Mouse (Mus musculus): ENCODE results near the gene Foxq1.

Gene Foxq1

DNA sequence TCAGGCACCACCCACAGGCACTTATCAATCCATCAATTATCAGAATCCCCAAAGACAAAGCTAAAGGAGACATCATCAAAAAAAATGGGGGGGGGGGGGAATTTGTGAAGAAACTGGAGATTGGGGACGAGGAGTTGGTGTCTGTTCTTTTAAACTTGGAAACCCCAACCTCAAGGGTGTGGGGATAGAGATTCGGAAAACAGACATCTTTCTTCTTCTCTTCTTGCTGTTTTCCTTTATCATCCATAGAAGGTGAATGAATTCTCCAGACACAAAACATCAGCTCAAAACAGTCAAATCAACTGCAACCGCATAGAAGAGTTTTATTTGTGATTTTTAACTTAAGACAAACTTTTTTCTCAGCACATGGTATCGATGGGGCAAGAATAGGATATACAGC, at the start of gene Foxq1:
Gene Foxq1, plus strand, starts transcription at position 301 of the 400 bp plus-strand sequence.
- no peak for DNase-seq (ENCODE audit: low spot score)

DNA sequence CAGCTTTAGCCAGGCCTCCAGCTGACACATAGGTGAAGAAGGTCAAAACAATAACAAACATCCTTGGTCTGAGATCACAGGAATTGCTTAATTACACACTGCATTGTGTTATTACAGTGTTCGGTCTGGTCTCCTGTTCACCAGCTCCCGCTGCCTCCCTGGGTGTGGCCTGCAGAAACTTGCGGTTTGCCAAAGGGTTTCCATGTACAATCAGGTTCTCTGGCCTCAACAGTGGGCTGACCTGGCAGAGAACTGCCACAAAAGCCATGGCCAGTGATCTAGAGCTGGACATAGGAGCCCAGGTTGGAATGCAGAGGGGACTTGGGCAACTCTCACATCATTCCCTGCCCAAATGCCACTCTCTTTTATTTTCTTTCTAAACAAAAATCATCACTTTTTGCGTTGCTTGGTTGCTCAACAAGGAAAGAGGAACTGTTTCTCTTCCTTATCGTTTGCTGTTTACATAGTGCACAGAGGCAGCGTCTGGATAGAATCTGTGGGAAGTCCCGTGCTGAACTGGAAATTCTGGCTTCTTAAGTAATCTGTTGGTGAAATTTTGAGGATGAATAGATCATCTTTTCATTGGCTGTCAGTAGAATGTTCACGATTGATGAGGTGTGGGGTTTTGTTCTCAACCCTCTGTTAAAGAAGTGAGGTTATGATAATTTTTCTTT, 49.3 kb upstream of the Foxq1 start:
- DNase-seq (ENCODE audit: low spot score), result no peak

DNA sequence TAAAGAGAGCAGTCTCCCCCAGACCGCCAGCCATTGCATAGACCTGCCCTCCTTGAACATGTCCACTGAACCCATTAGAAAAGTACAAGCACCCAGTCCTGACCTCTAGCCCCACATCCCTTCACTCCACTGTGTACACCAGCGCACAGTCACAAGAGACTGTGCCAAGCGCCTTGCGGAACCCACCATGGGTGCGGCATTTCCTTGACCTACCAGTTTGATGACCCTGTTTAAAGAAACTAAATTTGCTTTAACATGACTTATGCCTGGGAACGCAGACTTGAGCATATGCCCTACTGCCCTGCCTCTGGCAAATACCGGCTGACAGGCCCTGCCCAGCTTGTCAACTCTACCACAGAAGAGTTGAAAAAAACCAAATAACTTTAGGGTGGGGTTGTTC, 40.7 kb upstream of the Foxq1 start:
- no peak for DNase-seq (ENCODE audit: low spot score)

DNA sequence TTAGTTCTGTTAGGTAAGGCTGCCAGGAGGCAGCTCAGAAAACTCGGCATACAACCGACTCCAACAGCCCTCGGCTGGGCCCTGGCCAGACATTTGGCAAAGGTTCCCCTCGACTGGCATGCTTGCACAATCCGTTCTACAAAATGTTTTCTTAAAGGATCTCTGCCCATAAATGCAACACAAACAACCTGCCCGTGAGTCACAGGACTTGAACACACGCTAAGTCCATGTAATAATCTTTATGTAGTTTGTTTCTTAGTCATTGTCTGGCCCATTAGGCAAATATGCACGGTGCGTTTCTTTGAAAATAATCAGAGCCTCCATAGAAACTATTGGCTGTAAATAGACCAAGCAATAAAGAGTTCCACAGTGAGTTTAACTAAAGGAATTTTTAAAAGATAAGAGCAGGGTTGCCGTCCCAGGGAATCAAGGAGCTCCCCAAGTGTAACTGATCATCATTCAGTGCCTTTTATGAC, 37.5 kb upstream of the Foxq1 start:
- no peak for DNase-seq (ENCODE audit: low spot score)

DNA sequence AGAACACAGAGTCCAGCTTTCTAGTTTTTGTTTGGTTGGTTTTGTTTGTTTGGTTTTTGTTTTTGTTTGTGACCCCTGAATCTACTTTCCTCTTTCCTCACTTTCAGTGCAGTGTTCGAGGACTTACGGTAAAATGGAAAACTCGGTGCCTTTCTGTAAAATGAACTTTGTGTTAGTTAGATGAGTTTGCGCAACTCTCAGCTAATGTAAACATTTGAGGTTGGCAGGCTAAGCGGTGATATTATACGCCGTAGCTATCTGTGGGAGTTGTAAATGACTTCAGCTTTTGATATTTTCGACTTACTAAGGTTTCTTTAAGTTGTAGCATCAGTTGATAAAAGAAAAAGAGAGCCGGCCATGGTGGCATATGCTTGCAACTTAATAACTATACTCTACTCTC, 37.0 kb upstream of the Foxq1 start:
- no peak for DNase-seq (ENCODE audit: low spot score)

DNA sequence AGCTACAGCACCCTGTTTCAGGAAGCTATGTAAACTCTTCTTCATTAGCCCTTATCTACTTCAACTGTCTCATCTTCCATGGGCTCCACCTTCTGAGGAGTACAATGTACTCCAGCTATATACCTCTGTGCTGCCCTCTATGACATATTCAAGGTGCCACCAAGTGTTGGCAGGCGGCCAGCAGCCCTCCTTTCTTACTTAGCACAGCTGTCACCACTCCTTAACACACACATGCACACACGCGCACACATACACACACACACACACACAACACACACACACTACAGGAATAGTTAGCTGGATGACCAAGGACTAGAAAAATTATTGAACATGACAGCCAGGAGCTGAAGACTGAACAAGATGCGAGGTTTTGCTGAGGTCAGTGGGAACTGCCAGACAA, 31.0 kb upstream of the Foxq1 start:
- DNase-seq (ENCODE audit: low spot score), result no peak

DNA sequence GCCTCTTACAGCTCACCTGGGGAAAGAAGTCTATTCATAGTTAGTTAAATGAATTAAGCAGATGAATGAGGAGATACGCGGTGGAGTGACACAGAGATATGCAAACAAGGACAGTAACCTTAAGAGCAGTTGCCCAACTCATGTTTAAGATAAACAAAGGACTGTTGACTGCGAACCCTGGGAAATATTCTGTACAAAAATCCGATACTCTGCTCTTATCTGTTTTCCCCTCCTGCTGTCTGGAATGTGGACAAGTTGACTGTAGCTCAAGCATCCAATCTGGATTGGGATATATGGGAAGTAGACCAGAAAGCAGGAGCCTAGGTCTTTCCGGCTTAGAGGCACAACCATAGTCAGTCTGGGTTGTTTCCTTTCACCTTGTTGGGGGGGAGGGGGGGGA, 24.7 kb upstream of the Foxq1 start:
- DNase-seq (ENCODE audit: low spot score), result no peak

DNA sequence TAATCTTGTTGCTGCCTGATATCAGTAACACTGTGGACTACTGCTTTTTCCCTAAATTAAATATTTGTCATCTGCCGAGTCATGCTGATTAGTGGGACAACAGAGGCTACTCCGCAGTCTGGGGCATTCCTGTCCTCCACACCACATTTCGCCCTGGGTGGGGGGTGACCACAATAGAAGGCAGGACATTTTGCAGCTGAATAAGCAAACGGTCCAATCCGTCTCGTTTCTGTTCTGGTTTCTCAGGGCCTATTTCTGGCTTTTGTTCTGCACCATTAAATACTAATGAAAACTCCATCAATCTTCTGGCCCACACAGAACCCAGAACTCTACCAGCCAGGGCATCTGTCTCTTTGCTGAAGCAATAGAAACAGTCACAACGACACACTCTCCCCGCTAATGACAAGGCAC, 24.3 kb upstream of the Foxq1 start:
- DNase-seq (ENCODE audit: low spot score), result no peak

DNA sequence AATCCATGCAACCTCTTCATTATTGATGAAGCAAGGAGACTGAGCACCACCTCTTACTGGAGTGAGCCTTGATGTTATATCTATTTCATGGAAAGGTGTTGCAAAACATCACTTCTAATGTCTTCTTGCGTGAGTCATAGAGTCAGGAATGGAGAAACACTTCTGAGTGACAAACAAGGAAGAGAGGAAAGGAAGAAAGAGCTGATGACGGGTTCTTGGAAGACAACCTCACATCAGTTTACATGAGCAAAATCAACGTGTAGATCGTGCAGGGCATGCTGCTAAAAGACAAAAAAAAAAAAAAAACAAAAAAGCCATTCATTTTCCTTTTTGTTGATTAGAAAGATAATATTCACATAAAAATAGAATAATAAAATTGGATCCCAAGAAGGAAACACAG, 21.2 kb upstream of the Foxq1 start:
- no peak for DNase-seq (ENCODE audit: low spot score)

DNA sequence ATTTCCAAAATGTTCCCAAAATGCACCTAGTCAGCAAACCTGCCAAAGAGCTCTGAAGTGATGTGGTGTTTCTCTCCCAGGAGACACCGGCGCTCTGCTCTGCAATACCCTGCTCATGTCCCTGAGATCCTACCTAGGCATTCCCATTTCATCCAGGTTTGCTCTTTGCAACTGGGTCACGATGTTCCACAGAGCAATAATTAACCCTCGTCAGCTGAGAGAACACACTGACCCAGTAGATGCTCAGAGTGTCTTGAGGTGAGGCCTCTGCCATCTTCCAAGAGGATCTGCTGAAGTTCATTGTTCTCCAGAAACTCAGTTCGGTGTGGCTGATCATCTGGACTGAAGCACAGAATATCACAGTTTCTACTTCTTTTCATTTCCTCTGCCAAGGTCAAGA, 12.9 kb upstream of the Foxq1 start:
- DNase-seq (ENCODE audit: low spot score), result no peak

DNA sequence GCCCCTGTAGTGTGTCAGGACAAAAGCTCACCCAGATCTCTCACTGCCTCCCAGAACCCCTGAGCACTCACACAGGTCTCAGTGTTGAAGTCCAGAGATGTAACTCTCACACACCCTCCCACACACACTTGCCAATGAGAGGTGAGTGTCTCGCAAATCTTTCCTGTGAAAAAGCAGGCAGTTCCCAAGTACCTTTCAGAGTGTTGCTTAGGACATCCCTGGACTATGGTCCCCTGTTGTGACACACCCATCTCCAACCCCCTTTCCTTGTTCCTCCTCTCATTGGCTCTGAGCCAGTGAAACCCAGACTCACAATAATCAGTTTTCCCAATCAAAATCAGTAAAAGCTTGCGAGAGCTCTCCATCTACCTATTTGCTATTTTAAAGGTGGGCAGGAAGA, 9.2 kb upstream of the Foxq1 start:
- no peak for DNase-seq (ENCODE audit: low spot score)

DNA sequence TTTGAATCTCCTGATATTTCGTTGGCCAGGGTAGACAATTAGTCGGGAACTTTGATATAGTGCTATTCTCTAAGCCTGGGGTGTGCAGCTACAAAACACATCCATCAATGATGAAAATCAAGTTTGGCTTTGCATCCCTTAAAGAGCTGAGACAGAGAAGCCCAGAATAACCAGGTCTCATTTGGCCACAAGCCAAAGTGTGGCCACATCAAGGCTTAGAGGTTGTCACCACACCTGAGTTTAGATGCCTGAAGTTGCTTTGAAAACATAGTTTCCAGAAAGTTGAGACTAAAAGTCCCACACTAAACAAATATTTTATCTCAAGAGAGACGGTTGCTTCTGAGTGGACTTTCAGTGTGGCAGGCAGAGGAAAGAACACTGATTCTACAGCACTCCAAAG, 8.7 kb upstream of the Foxq1 start:
- DNase-seq (ENCODE audit: low spot score), result no peak

DNA sequence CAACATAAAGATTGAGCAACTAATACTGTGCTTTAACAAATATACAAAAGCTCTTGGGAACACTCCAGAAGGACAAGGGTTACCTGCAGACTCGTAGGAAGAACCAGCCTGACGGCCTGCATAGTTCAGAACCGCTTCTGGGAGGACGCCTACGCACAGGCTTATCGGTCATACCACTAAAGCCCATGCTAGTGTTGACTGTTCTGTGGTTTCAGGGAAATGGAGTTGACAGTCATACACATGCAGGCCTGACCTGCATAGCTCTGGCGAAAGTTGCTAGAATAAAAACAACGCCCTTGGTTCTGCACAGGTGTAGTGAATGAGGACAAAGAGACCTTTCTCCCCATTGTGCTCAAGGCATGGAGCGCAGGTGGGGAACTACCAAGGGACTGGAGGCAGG, 8.3 kb upstream of the Foxq1 start:
- DNase-seq (ENCODE audit: low spot score), result no peak

DNA sequence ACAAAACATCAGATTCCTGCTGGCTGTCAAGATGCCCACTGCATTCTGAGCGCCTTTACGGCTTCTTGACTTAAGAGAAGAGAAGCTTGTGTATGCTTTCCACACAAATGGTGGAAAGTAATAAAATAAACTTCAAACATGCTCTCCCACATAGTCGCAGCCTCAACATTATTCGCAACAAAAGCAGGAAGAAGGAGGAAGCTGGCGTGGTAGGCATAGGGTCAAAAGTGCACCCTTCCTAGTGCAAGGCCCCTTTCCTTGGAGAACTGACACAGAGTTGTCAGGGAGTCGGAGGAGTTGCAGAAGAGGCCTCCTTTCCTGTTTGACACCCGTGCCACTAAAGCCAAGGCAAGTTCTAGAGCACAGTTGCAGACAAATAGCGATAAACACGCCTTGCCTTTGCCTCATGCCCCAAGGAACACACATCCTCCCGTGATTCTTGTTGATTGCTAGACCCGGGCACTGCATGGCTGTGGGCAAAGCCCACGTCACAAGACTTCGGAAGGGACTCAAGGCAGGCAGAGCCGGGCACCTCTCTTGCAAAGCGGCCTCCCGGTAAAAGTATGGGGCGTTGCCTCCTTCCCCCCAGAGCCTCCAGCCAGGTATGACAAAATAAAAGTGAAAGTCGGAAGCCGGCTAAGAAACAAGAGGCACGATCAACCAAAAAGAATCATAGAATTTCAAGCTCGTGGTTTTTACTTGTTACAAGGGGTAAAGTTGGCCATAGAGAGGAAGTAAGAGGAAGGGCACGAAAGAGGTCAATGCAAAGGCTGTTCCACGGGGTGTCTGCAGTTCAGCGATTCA, 1.2 kb downstream of the Foxq1 start:
- DNase-seq (ENCODE audit: low spot score), result peak; percentile 6

DNA sequence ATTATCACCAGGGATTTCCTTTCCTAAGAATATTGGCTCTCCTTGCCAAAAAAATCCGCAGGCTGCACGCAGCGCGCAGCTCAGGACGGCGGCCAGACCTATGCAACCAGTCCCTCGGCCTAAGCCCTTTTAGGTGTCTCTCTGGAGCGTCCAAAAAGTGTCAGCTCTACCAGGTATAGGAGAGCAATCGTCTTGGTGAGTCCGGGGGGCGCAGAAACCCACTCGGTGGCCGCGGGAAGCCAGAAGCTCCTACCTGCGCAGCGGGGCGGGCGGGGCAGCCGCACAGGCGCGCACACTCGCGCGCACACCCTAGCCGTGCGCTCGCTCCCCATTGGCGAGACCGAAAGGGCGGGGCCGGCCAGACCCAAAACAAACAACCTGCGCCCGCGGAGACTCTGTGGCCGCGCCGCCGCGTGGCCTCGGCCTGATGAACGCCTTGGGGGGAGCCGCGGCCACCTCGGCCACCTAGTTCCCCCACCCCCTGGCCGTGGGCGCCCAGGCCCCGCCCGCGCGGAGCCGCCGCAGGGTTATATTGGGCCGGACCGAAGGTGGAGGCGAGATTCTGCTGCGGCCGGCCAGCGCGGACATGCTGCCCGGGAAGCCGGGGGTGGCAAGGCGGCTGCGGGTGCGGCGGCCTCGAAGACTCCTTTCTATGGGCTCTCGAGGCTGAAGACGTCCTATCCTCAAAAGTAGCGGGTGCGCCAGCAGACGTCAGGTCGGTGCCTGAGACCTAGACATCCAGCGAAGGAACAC, 2.0 kb downstream of the Foxq1 start:
- peak; percentile 0 for DNase-seq (ENCODE audit: low spot score)

DNA sequence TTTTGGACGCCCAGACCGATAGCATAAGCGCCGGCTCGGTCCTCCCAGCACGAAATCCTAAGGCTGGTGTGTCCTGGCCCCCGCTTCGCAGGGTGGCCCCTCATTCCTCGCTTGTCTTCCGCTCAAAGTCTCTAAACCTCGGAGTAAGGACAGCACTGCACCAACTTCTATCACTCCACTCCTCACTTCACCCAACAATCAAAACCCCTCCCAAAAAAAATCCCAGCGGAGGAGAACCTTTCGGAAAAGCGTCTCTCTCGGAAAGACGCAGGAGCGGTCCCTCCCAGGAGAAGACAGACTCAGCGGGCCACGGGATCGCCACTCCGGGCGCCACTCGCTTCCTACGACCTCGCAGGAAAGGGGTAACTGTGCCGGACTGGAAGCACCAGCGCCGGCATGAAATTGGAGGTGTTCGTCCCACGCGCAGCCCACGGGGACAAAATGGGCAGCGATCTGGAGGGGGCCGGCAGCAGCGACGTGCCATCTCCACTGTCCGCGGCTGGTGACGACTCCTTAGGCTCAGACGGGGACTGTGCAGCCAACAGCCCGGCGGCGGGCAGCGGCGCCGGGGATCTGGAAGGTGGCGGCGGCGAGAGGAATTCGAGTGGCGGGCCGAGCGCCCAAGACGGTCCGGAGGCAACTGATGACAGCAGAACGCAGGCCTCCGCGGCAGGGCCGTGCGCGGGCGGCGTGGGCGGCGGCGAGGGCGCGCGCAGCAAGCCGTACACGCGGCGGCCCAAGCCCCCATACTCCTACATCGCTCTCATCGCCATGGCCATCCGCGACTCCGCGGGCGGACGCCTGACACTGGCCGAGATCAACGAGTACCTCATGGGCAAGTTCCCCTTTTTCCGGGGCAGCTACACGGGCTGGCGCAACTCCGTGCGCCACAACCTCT, 2.8 kb downstream of the Foxq1 start, which contains the start of gene A530084C06Rik:
Gene A530084C06Rik, minus strand, starts transcription at position 813 of the 898 bp plus-strand sequence.
- peak; percentile 1 for DNase-seq (ENCODE audit: low spot score)

DNA sequence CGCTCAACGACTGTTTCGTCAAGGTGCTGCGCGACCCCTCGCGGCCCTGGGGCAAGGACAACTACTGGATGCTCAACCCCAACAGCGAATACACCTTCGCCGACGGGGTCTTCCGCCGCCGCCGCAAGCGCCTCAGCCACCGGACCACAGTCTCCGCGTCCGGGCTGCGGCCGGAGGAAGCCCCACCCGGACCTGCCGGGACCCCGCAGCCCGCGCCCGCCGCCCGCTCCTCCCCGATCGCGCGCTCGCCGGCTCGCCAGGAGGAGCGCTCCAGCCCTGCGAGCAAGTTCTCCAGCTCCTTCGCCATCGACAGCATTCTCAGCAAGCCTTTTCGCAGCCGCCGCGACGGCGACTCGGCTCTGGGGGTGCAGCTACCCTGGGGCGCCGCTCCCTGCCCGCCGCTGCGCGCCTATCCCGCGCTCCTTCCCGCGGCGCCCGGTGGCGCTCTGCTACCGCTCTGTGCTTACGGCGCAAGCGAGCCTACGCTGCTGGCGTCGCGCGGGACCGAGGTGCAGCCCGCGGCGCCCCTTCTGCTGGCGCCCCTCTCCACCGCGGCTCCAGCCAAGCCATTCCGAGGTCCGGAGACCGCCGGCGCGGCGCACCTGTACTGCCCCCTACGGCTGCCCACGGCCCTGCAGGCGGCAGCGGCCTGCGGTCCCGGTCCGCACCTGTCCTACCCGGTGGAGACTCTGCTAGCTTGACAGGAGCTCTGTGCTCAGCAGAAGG, 3.6 kb downstream of the Foxq1 start:
- DNase-seq (ENCODE audit: low spot score), result peak; percentile 15

DNA sequence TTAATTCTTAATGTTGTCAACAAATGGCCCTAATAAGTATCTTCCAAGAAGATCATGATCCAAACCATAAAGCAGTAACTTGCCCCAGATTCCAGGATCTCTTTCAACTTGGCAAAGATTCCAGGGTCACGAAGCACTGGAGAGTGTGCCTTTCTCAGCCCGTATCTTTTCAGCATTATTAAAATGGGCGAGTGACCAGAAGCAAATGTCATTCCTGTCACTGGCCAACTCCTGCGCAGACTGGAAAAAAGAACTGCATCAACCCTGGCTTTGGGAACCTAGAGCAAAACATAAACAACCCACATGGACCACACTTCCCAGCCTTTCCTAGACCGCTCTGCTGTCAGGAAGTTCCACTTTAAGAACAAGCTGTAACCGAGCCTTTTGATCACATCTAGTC, 8.5 kb downstream of the Foxq1 start:
- DNase-seq (ENCODE audit: low spot score), result no peak

DNA sequence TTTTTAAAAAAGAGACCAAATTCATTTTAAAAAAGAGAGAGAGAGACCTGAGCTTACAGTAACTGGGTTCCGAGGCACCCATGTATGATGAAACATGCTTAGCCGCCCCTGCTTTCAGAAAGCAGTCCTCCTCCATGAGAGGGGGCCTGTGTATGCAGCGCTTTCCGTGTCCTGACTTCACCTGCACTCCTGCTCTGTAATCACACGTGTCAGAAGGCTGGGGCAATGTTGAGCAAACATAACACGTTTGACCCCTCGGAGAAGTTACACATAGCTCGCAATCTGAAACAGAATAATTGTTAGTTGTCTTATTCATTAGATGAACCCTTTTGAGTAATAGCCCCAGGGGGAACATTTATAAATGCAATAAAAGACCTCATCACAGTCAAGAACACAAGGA, 11.2 kb downstream of the Foxq1 start:
- DNase-seq (ENCODE audit: low spot score), result no peak

DNA sequence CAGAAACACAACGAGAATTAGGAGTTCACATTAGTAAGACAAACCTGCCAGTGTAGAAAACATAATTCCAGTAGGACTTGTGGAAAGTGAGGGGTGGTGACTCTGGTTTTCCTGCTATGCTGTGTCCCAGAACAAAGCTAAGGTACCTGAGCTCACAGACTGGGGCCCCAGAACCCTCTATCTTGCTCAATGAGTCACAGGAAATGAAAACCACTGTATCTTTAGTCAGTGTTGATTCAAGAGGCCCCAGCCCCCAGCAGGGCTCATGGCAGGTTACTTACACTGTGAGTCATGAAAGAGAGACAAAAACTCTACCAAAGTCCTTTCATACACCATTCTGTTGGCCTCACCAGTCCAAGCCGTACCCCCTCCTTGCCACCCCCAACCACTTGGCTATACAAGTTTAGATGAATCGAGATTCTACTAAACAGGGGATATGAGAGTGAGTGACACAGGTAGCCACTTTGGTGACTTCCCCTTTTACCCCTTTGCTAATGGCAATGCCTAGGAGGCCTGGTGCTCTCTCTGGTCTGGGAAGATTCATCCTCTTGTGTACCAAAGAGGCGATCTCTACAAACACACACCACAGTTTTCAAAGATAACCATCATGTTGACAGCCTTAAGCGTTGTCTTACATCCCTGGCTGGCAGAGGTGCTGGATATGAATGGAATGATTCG, 11.8 kb downstream of the Foxq1 start:
- DNase-seq (ENCODE audit: low spot score), result no peak
